Comparison of ENCODE assay signal across 8 mouse cellular contexts in the genomic region with DNA sequence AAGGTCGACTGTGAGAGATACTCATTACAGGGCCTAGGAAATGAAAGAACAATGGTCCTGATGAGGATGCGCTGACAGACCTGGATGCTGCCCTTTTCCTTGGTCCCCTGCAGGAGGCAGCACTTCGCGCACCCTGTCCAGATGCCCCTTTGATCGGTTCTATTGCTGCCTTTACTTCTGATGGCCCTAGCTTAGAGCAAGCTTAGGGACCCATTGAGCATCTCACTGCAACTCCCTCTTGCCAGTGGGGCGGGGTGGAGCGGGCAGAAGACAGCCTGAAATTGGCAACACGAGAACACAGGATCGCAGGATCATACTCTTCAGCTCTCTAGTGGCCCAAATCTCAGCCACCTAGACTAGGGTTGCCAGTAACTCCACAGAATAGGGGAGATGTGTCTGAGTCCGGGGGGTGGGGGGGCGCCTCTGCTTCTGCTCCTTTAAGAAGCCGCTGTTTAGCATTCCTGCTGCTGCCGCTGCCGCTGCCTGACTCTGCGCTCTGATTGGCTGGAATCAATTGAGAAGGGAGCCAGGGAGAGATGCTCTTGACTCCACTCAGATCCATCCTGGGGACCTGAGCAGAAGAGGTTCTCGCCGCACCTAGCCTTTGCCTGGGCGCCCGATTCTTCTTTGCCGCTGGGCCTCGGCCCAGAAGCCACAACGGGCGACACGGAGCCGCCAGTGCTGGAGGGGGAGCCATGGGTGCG. TPM values are rescaled to one million over a fixed set of nuclear protein-coding genes. Genes with fewer than 3 reads are reported as not detected.
A peak's percentile ranks its signal among the peaks of the same experiment; 100 is the strongest.
DNase-seq lines count a peak whose midpoint lies in the region; ATAC-seq and TF ChIP-seq lines count a peak whose summit lies in the region.

Gene Dlg3, plus strand, starts transcription at position 542 of the 704 bp plus-strand sequence.

- peak within 1 kb of the TSS; percentile 14 for H3K4me3 ChIP-seq in thymus, adult 2 months (ENCODE audit: control insufficient read depth, insufficient read depth, low read length)
- H3K4me3 ChIP-seq in intestine, postnatal 0 days (ENCODE audit: low read depth, low read length), result peak within 1 kb of the TSS; percentile 26
- peak within 1 kb of the TSS; percentile 22 for H3K4me3 ChIP-seq in liver, embryonic 12.5 days
- H3K4me3 ChIP-seq in neural tube, embryonic 14.5 days (ENCODE audit: low read depth, low read length), result peak within 1 kb of the TSS; percentile 59

- peaks cover 8% of the 10 kb centered on the region for H3K4me1 ChIP-seq in thymus, adult 2 months (replicated peaks; ENCODE audit: control insufficient read depth, insufficient read depth, low read length)
- no peaks in the 10 kb centered on the region for H3K4me1 ChIP-seq in intestine, postnatal 0 days (replicated peaks; ENCODE audit: control insufficient read depth, insufficient read depth, low read length)
- no peaks in the 10 kb centered on the region for H3K4me1 ChIP-seq in liver, embryonic 12.5 days
- H3K4me1 ChIP-seq in neural tube, embryonic 14.5 days (ENCODE audit: control insufficient read depth, insufficient read depth, low read length), result no peaks in the 10 kb centered on the region

- no peaks in the 10 kb centered on the region for H3K9me3 ChIP-seq in intestine, postnatal 0 days (ENCODE audit: control insufficient read depth)
- no peaks in the 10 kb centered on the region for H3K9me3 ChIP-seq in liver, embryonic 12.5 days (replicated peaks)
- H3K9me3 ChIP-seq in neural tube, embryonic 14.5 days (ENCODE audit: control insufficient read depth, low read length), result no peaks in the 10 kb centered on the region

- peak within 1 kb of the TSS; percentile 57 for H3K4me2 ChIP-seq in intestine, postnatal 0 days (replicated peaks; ENCODE audit: low read depth)
- H3K4me2 ChIP-seq in liver, embryonic 12.5 days, result peak within 1 kb of the TSS; percentile 52
- peak within 1 kb of the TSS; percentile 54 for H3K4me2 ChIP-seq in neural tube, embryonic 14.5 days (ENCODE audit: low read depth, low read length)

- no peak for ATAC-seq in intestine, postnatal 0 days
- ATAC-seq in liver, embryonic 12.5 days, result no peak
- peak; percentile 92 for ATAC-seq in neural tube, embryonic 14.5 days (ENCODE audit: low read depth)

- H3K9ac ChIP-seq in intestine, postnatal 0 days (ENCODE audit: low read depth, low read length), result no peak within 1 kb of the TSS
- no peak within 1 kb of the TSS for H3K9ac ChIP-seq in liver, embryonic 12.5 days
- peak within 1 kb of the TSS; percentile 74 for H3K9ac ChIP-seq in neural tube, embryonic 14.5 days (replicated peaks; ENCODE audit: low read depth, low read length)

- DNase-seq in thymus, adult 2 months, result no peak
- DNase-seq in thymus, postnatal 10 days (ENCODE audit: low spot score in 2 of 2), result no peak
- peak; percentile 75 to 77 for DNase-seq in cerebellum, postnatal 14 days
- peak; percentile 20 to 46 for DNase-seq in frontal cortex, postnatal 25 days (ENCODE audit: low spot score in 2 of 2)
- DNase-seq in thymus, postnatal 14 days, result no peak

- no peaks in the 10 kb centered on the region for H3K36me3 ChIP-seq in thymus, adult 2 months (ENCODE audit: control insufficient read depth, insufficient read depth, low read length)
- H3K36me3 ChIP-seq in intestine, postnatal 0 days (ENCODE audit: control insufficient read depth, insufficient read depth), result no peaks in the 10 kb centered on the region
- H3K36me3 ChIP-seq in liver, embryonic 12.5 days, result no peaks in the 10 kb centered on the region
- H3K36me3 ChIP-seq in neural tube, embryonic 14.5 days (ENCODE audit: control insufficient read depth, insufficient read depth, low read length), result no peaks in the 10 kb centered on the region

- WGBS in thymus, adult 2 months, result 9% methylated on average over 23 of the region's 26 CpGs
- WGBS in intestine, postnatal 0 days, result 26% methylated on average over 26 of the region's 26 CpGs
- 12% methylated on average over 26 of the region's 26 CpGs for WGBS in liver, embryonic 12.5 days (ENCODE audit: insufficient replicate concordance)
- WGBS in neural tube, embryonic 14.5 days, result 13% methylated on average over 25 of the region's 26 CpGs

- TF ChIP-seq POLR2A in thymus, adult 2 months (IDR thresholded peaks at IDR 0.05; ENCODE audit: control insufficient read depth, extremely low read depth, insufficient read depth, low read length, poor library complexity), result no peak

- H3K27ac ChIP-seq in thymus, adult 2 months (ENCODE audit: control insufficient read depth, insufficient read depth, low read length), result no peak within 1 kb of the TSS
- no peak within 1 kb of the TSS for H3K27ac ChIP-seq in intestine, postnatal 0 days (ENCODE audit: low read depth, low read length)
- H3K27ac ChIP-seq in liver, embryonic 12.5 days, result no peak within 1 kb of the TSS
- peak within 1 kb of the TSS; percentile 82 for H3K27ac ChIP-seq in neural tube, embryonic 14.5 days (ENCODE audit: low read depth, low read length)

- H3K27me3 ChIP-seq in thymus, adult 2 months (ENCODE audit: control insufficient read depth, insufficient read depth, low read length), result peaks cover 8% of the 10 kb centered on the region; the same call in 1 of the 2 replicates
- H3K27me3 ChIP-seq in intestine, postnatal 0 days (replicated peaks; ENCODE audit: control insufficient read depth, insufficient read depth, low read length), result 0 out of 2 replicates have a peak, but pooled peaks cover 3% of the 10 kb centered on the region
- peaks cover 41% of the 10 kb centered on the region for H3K27me3 ChIP-seq in liver, embryonic 12.5 days (replicated peaks)
- no peaks in the 10 kb centered on the region for H3K27me3 ChIP-seq in neural tube, embryonic 14.5 days (ENCODE audit: control insufficient read depth, insufficient read depth, low read length)

- 0 out of 2 replicates have a peak, but pooled peaks have one; percentile 23 for TF ChIP-seq CTCF in thymus, adult 2 months (IDR thresholded peaks at IDR 0.05; ENCODE audit: borderline replicate concordance, control insufficient read depth, extremely low read depth, insufficient read depth, low read length, poor library complexity)
- peak; percentile 63 for TF ChIP-seq CTCF in intestine, postnatal 0 days (IDR thresholded peaks at IDR 0.05; ENCODE audit: low read depth)

RNA-seq across cellular contexts. Expression of gene Dlg3, which starts in this region (rescaled TPM):
- polyA plus RNA-seq in thymus, adult 2 months (2012; rRNA removed), result 10.2 and 12.3 TPM in 2 replicates
- polyA plus RNA-seq in intestine, postnatal 0 days (2015; fragmentation: Nextera tagmentation; extraction: Ambion mirVana), result 2.2 and 2.9 TPM in 2 replicates
- 1.4 and 1.6 TPM in 2 replicates for polyA plus RNA-seq in liver, embryonic 12.5 days (2016; fragmentation: Nextera tagmentation; extraction: Ambion mirVana)
- polyA plus RNA-seq in neural tube, embryonic 14.5 days (2014; fragmentation: Nextera tagmentation; extraction: Ambion mirVana), result 11.9 and 12.9 TPM in 2 replicates

Comparison
In these comparisons a context has a peak if more than half of its experiments do, and no peak if none do; other contexts are left out.
1. DNase-seq: peak in cerebellum, postnatal 14 days (2 of 2) and frontal cortex, postnatal 25 days (2 of 2); none in thymus, adult 2 months (single experiment), thymus, postnatal 10 days (0 of 2) and thymus, postnatal 14 days (single experiment).
2. Peak in every context shown above with its lines, with median percentiles within 50 percentile points of each other: H3K4me3 ChIP-seq and H3K4me2 ChIP-seq.